Mouse (Mus musculus) stomach, postnatal 0 days (tissue): ENCODE results near the gene Proser1.

ENCODE experiments used
- CTCF ChIP-seq: IDR thresholded peaks from 2 replicates; pipeline ENCODE4 v1.5.1; 2016; ENCODE audit warnings: antibody characterized with exemption, low read depth, mild to moderate bottlenecking, moderate library complexity
- EP300 ChIP-seq: optimal IDR thresholded peaks from 2 replicates; pipeline ENCODE3; 2016; ENCODE audit warnings: antibody characterized with exemption

DNA sequence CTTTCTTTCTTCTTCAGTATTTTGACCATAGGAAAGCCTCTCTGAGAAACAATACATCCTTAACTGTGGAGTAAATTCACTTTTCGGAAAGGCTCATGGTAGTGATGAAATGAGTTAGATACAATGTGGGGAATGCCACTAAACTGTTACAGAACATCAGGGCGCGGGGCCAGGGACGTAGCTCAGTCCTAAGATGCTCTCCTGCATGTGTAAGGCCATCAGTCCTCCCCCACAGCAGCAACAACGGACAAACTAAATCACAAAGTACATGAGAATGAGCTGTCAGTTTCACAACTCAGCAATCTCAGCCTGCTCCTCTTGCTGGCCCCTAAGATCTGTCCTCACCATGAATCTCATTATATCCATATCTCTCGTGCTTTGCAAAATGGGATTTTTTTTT lies 8.9 kb upstream of the Proser1 start:
- TF ChIP-seq CTCF (no peak), EP300 (no peak)
